Mouse (Mus musculus) myocyte (in vitro differentiated cells): ENCODE measurements around the gene Stx12. TPM values are rescaled to one million over a fixed set of nuclear protein-coding genes. Genes with fewer than 3 reads are reported as not detected.

Experiments used
- H3K27me3 ChIP-seq: one replicate; pipeline ENCODE4 v1.6.1; 2011; ENCODE audit not compliant: control insufficient read depth, insufficient read depth, insufficient read length
- H3K36me3 ChIP-seq: one replicate; pipeline ENCODE4 v1.6.1; 2011; ENCODE audit not compliant: control insufficient read depth, insufficient read depth
- H3K4me2 ChIP-seq: one replicate; pipeline ENCODE4 v1.6.1; 2011; ENCODE audit warnings: low read depth, control low read depth
- H3K4me3 ChIP-seq: one replicate; pipeline ENCODE4 v1.5.1; 2011; ENCODE audit warnings: mild to moderate bottlenecking, control low read depth, moderate library complexity
- H3K79me2 ChIP-seq: one replicate; pipeline ENCODE4 v1.6.1; 2011; ENCODE audit not compliant: control insufficient read depth, insufficient read depth
- H3ac ChIP-seq: one replicate; pipeline ENCODE4 v1.6.1; 2011; ENCODE audit not compliant: control insufficient read depth, insufficient read length
- CEBPB ChIP-seq: IDR thresholded peaks from 2 replicates; pipeline ENCODE4 v1.6.1; 2011; ENCODE audit warnings: mild to moderate bottlenecking, moderate library complexity; ENCODE audit not compliant: poor library complexity, insufficient read depth, severe bottlenecking
- E2F4 ChIP-seq: IDR thresholded peaks from one replicate; pipeline ENCODE4 v1.6.1; 2011; ENCODE audit warnings: mild to moderate bottlenecking, control low read depth, moderate library complexity; ENCODE audit not compliant: insufficient read depth
- MAX ChIP-seq: IDR thresholded peaks from one replicate; pipeline ENCODE4 v1.6.1; 2011; ENCODE audit warnings: low read depth, mild to moderate bottlenecking, control low read depth
- MYOD1 ChIP-seq, 3 experiments: IDR thresholded peaks; one replicate each; pipeline ENCODE4 v1.6.1; 2011; ENCODE audit warnings: control low read depth in 2 of 3, low read depth in 2 of 3, mild to moderate bottlenecking in 2 of 3, moderate library complexity in 1 of 3; ENCODE audit not compliant: insufficient read length in 2 of 3, control insufficient read depth in 1 of 3
- MYOG ChIP-seq, 3 experiments: IDR thresholded peaks; one replicate each; pipeline ENCODE4 v1.6.1; 2011; ENCODE audit warnings: control low read depth in 2 of 3, low read depth in 2 of 3, mild to moderate bottlenecking in 2 of 3; ENCODE audit not compliant: insufficient read length in 2 of 3, control insufficient read depth in 1 of 3, insufficient read depth in 1 of 3
- POLR2A ChIP-seq: IDR thresholded peaks from one replicate; pipeline ENCODE4 v1.6.1; 2011; ENCODE audit warnings: low read depth, mild to moderate bottlenecking, control low read depth, moderate library complexity; ENCODE audit not compliant: insufficient read length
- POLR2AphosphoS2 ChIP-seq: IDR thresholded peaks from one replicate; pipeline ENCODE4 v1.6.1; 2011; ENCODE audit warnings: low read depth, control low read depth; ENCODE audit not compliant: insufficient read length
- REST ChIP-seq: IDR thresholded peaks from one replicate; pipeline ENCODE4 v1.6.1; 2011; ENCODE audit warnings: mild to moderate bottlenecking, control low read depth, moderate library complexity; ENCODE audit not compliant: insufficient read depth, insufficient read length
- SRF ChIP-seq: IDR thresholded peaks from one replicate; pipeline ENCODE4 v1.6.1; 2011; ENCODE audit warnings: low read depth; ENCODE audit not compliant: control insufficient read depth, insufficient read length
- TCF12 ChIP-seq: IDR thresholded peaks from one replicate; pipeline ENCODE4 v1.6.1; 2011; ENCODE audit warnings: mild to moderate bottlenecking, control low read depth; ENCODE audit not compliant: poor library complexity, insufficient read depth, severe bottlenecking
- TCF3 ChIP-seq: IDR thresholded peaks from one replicate; pipeline ENCODE4 v1.6.1; 2011; ENCODE audit warnings: low read depth, control low read depth; ENCODE audit not compliant: insufficient read length
- USF1 ChIP-seq: IDR thresholded peaks from one replicate; pipeline ENCODE4 v1.6.1; 2011; ENCODE audit warnings: low read depth, mild to moderate bottlenecking, control low read depth, moderate library complexity
- polyA plus RNA-seq: library from polyadenylated mRNA; unstranded; fragments of >200 nt; fragmentation: generic; extraction: Trizol; gene quantifications from one replicate; pipeline ENCODE4 v1.2.1, GENCODE M21; 2012; ENCODE audit warnings: missing spikeins

Gene Stx12
- polyA plus RNA-seq, 1 experiment, result 23.4 TPM

GRCm38 (mm10) chr4:132905843-132906360, 21.6 kb upstream of the Stx12 start:
- H3K4me2 ChIP-seq, result no peak overlapping the region
- no peaks in the 10 kb centered on the region for H3K27me3 ChIP-seq
- H3K4me3 ChIP-seq, result no peak overlapping the region
- TF ChIP-seq TCF12 (no peak), MYOG (IDR thresholded peaks at IDR 0.05; ENCODE audit: control insufficient read depth in 1 of 3, insufficient read depth in 1 of 3, insufficient read length in 2 of 3, low read depth in 2 of 3) (no peak), TCF3 (no peak)
- H3ac ChIP-seq, result no peak overlapping the region
- peaks cover 29% of the 10 kb centered on the region for H3K36me3 ChIP-seq
- H3K79me2 ChIP-seq, result no peaks in the 10 kb centered on the region

GRCm38 (mm10) chr4:132904765-132905309, 20.5 kb upstream of the Stx12 start:
- Histone ChIP-seq H3ac (no peak overlapping the region), H3K36me3 (peaks cover 24% of the 10 kb centered on the region), H3K79me2 (no peaks in the 10 kb centered on the region), H3K4me3 (no peak overlapping the region), H3K27me3 (no peaks in the 10 kb centered on the region), H3K4me2 (no peak overlapping the region)
- TF ChIP-seq REST (no peak), CEBPB (no peak), POLR2A (no peak), TCF3 (no peak), E2F4 (no peak), SRF (no peak), USF1 (no peak), MYOD1 (IDR thresholded peaks at IDR 0.05; ENCODE audit: control insufficient read depth in 1 of 3, insufficient read length in 2 of 3, low read depth in 2 of 3) (no peak), TCF12 (no peak), MAX (no peak), MYOG (IDR thresholded peaks at IDR 0.05; ENCODE audit: control insufficient read depth in 1 of 3, insufficient read depth in 1 of 3, insufficient read length in 2 of 3, low read depth in 2 of 3) (no peak), POLR2AphosphoS2 (no peak)

- no peaks in the 10 kb centered on the region for H3K79me2 ChIP-seq
- no peak overlapping the region for H3K4me2 ChIP-seq
- H3K36me3 ChIP-seq, result peaks cover 24% of the 10 kb centered on the region
- H3ac ChIP-seq, result no peak overlapping the region
- H3K27me3 ChIP-seq, result no peaks in the 10 kb centered on the region
- H3K4me3 ChIP-seq, result no peak overlapping the region
- TF ChIP-seq MYOD1 (IDR thresholded peaks at IDR 0.05; ENCODE audit: control insufficient read depth in 1 of 3, insufficient read length in 2 of 3, low read depth in 2 of 3) (no peak), POLR2AphosphoS2 (no peak), SRF (no peak), MYOG (IDR thresholded peaks at IDR 0.05; ENCODE audit: control insufficient read depth in 1 of 3, insufficient read depth in 1 of 3, insufficient read length in 2 of 3, low read depth in 2 of 3) (no peak), USF1 (no peak), CEBPB (no peak), TCF3 (no peak), E2F4 (no peak), POLR2A (no peak), REST (no peak), MAX (no peak), TCF12 (no peak)
These were observed 19.8 kb upstream of the Stx12 start for GRCm38 (mm10) chr4:132904071-132904470.

GRCm38 (mm10) chr4:132898197-132898596, 13.9 kb upstream of the Stx12 start:
- no peak overlapping the region for H3ac ChIP-seq
- TF ChIP-seq POLR2A (no peak), TCF12 (no peak), POLR2AphosphoS2 (no peak), E2F4 (no peak), SRF (no peak), REST (no peak), MAX (no peak), MYOD1 (IDR thresholded peaks at IDR 0.05; ENCODE audit: control insufficient read depth in 1 of 3, insufficient read length in 2 of 3, low read depth in 2 of 3) (no peak), TCF3 (no peak), CEBPB (no peak), MYOG (IDR thresholded peaks at IDR 0.05; ENCODE audit: control insufficient read depth in 1 of 3, insufficient read depth in 1 of 3, insufficient read length in 2 of 3, low read depth in 2 of 3) (no peak), USF1 (no peak)
- H3K4me3 ChIP-seq, result no peak overlapping the region

GRCm38 (mm10) chr4:132894402-132894801, 10.1 kb upstream of the Stx12 start:
- no peak overlapping the region for H3ac ChIP-seq
- no peak overlapping the region for H3K4me3 ChIP-seq
- H3K79me2 ChIP-seq, result no peaks in the 10 kb centered on the region
- H3K27me3 ChIP-seq, result peaks cover 9% of the 10 kb centered on the region
- no peak for TF ChIP-seq POLR2A
- no peak for TF ChIP-seq POLR2AphosphoS2
- TF ChIP-seq CEBPB, result no peak
- no peak for TF ChIP-seq MYOG (IDR thresholded peaks at IDR 0.05; ENCODE audit: control insufficient read depth in 1 of 3, insufficient read depth in 1 of 3, insufficient read length in 2 of 3, low read depth in 2 of 3)
- TF ChIP-seq TCF12, result no peak
- no peak for TF ChIP-seq TCF3
- no peak for TF ChIP-seq E2F4
- no peak for TF ChIP-seq MAX
- TF ChIP-seq MYOD1 (IDR thresholded peaks at IDR 0.05; ENCODE audit: control insufficient read depth in 1 of 3, insufficient read length in 2 of 3, low read depth in 2 of 3), result no peak
- no peak for TF ChIP-seq SRF
- no peak for TF ChIP-seq REST
- no peak for TF ChIP-seq USF1
- H3K4me2 ChIP-seq, result no peak overlapping the region
- H3K36me3 ChIP-seq, result no peaks in the 10 kb centered on the region

More at GRCm38 (mm10) chr4:132898197-132898596, 13.9 kb upstream of the Stx12 start:
- Histone ChIP-seq H3K27me3 (peaks cover 9% of the 10 kb centered on the region), H3K36me3 (peaks cover 13% of the 10 kb centered on the region), H3K79me2 (no peaks in the 10 kb centered on the region), H3K4me2 (no peak overlapping the region)
